Mouse (Mus musculus): ENCODE data around the gene Prn. TPM values are rescaled to one million over a fixed set of nuclear protein-coding genes. Genes with fewer than 3 reads are reported as not detected.

The Prn gene
- polyA plus RNA-seq, 1 experiment from 2014 or later = not detected

DNA sequence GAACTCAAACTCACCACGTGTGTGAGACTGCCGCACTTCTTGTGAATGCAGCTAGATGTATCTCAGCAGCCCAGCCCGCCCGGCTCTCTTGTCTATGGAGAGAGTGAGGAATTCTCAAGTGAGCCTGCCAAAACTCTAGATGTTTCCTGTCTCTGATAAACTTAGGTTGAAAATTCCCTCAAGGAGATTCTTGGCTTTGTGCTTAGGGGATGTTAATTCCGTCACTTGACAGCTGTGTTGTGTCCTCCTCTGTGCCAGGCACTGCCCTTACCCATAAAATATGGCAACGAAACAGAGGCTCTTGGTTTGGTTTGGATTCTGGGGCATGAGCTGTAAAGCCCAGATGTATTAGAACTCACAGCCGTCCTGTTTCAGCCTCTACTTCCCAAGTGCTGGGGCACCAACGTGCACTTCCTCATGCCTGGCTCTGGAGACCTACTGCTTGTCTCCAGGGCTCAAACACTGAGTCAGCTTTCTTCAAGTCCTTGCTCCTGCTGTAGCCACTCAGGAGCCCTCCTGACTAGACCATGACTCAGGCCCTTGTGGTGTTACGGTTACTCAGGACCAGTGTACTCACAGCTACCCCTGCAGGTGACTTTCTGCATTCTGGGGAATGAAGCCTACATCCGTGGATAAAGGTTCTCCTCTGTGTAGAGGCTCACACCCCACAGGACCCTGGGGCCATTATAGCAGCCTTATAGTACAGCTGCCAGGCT, 25.8 kb downstream of the Prn start:
- Histone ChIP-seq H3K27me3 (no peaks in the 10 kb centered on the region), H3K9ac (no peak overlapping the region), H3K36me3 (peaks cover 11% of the 10 kb centered on the region; the same call in 1 of the 2 replicates), H3K4me3 (no peak overlapping the region), H3K4me1 (replicated peaks) (peaks cover 20% of the 10 kb centered on the region), H3K4me2 (no peak overlapping the region), H3K9me3 (replicated peaks) (no peaks in the 10 kb centered on the region), H3K27ac (peak overlapping the region; percentile 65)
- peak; percentile 68 for ATAC-seq (replicated peaks; ENCODE audit: insufficient number of reproducible peaks, insufficient read depth, low FRiP score, low read depth)
- WGBS = 37% methylated on average over 10 of the region's 10 CpGs

DNA sequence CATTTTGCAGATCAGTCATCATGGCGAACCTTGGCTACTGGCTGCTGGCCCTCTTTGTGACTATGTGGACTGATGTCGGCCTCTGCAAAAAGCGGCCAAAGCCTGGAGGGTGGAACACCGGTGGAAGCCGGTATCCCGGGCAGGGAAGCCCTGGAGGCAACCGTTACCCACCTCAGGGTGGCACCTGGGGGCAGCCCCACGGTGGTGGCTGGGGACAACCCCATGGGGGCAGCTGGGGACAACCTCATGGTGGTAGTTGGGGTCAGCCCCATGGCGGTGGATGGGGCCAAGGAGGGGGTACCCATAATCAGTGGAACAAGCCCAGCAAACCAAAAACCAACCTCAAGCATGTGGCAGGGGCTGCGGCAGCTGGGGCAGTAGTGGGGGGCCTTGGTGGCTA, 26.7 kb downstream of the Prn start:
- 97% methylated on average over 10 of the region's 10 CpGs for WGBS
- Histone ChIP-seq H3K36me3 (peaks cover 11% of the 10 kb centered on the region; the same call in 1 of the 2 replicates), H3K9ac (no peak overlapping the region), H3K4me2 (no peak overlapping the region), H3K9me3 (replicated peaks) (no peaks in the 10 kb centered on the region), H3K27me3 (no peaks in the 10 kb centered on the region), H3K4me1 (replicated peaks) (peaks cover 18% of the 10 kb centered on the region), H3K27ac (no peak overlapping the region), H3K4me3 (no peak overlapping the region)
- no peak for ATAC-seq (replicated peaks; ENCODE audit: insufficient number of reproducible peaks, insufficient read depth, low FRiP score, low read depth)

DNA sequence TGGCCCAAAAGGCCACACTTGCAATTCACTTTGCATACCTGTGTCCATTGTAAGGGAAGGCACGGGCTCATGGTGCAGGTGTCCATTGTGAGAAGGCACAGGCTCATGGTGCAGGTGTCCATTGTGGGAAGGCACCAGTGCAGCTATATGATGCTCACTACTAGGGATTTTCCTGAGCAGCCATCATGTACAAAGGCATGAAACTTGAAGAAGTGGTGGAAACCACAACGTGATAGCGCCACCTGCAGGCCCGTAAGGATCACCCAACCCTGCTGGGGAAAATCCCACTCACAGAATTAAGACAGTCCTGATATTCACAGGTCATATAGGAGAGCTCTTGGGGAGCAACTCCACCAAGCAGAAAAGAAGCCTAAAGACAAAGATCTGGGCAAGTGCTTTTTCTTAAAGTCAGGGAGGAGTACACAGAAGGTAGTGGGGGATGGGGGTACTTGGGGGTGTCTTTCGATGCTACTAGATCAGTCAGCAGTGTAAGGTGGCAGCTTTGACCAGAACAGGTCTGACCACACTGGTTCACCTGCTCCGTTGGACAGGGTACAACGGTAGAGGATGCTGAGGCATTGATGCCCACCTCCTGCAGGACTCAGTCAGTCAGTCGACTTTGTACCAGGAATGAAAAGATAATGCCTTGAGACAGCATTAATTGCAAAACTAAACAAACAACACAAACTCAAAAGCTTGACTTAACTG, 29.8 kb downstream of the Prn start:
- Histone ChIP-seq H3K4me3 (no peak overlapping the region), H3K4me2 (no peak overlapping the region), H3K27me3 (no peaks in the 10 kb centered on the region), H3K4me1 (replicated peaks) (peaks cover 11% of the 10 kb centered on the region), H3K36me3 (peaks cover 11% of the 10 kb centered on the region; the same call in 1 of the 2 replicates), H3K9ac (no peak overlapping the region), H3K27ac (no peak overlapping the region), H3K9me3 (replicated peaks) (no peaks in the 10 kb centered on the region)
- WGBS = 45% methylated on average over 8 of the region's 8 CpGs
- ATAC-seq (replicated peaks; ENCODE audit: insufficient number of reproducible peaks, insufficient read depth, low FRiP score, low read depth) = no peak

DNA sequence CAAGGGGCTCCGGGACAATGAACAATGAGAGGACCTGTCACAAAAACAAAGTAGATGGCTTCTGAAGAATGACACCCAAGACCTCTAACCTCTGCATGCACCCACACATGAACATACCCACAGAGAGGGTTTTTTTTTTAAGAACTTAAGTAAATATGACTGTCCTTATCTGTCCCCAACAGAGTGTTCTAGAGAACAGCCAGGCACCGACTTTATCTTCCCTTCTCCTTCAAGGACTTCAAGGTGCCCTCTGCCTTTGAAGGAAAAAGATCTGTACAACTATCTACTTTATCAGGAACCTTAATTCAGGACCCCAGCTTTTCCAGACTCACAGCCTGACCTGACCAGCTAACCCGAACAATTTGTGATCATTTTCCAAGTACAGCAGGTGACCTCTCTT, 30.7 kb downstream of the Prn start:
- Histone ChIP-seq H3K36me3 (peaks cover 11% of the 10 kb centered on the region; the same call in 1 of the 2 replicates), H3K27ac (no peak overlapping the region), H3K4me3 (no peak overlapping the region), H3K9me3 (replicated peaks) (no peaks in the 10 kb centered on the region), H3K27me3 (no peaks in the 10 kb centered on the region), H3K4me1 (replicated peaks) (peaks cover 11% of the 10 kb centered on the region), H3K9ac (no peak overlapping the region), H3K4me2 (no peak overlapping the region)
- WGBS = 46% methylated on average over 3 of the region's 3 CpGs
- no peak for ATAC-seq (replicated peaks; ENCODE audit: insufficient number of reproducible peaks, insufficient read depth, low FRiP score, low read depth)

DNA sequence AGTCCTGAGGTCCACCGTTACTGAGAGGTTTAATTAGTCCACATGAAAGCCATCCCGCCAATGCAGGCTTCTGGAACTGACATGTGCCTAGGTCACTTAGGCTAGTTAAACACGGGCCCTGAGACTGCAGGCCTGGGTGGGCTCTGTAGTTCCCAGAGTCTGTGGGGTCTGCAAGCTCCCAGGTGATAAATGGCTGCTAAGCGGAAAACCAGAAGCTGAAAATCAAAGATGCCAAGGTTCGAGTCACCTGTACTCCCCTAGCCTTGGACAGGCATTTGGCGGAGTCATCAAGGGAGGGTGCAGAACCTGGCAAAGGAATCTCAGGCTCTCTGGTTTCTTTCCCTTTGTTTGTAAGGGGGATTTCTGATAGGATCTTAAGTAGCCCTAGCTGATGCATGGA, 31.7 kb downstream of the Prn start:
- Histone ChIP-seq H3K4me2 (no peak overlapping the region), H3K4me1 (replicated peaks) (peaks cover 7% of the 10 kb centered on the region; the same call in 1 of the 2 replicates), H3K4me3 (no peak overlapping the region), H3K9ac (no peak overlapping the region), H3K27me3 (no peaks in the 10 kb centered on the region), H3K36me3 (peaks cover 8% of the 10 kb centered on the region; the same call in 1 of the 2 replicates), H3K27ac (no peak overlapping the region), H3K9me3 (replicated peaks) (no peaks in the 10 kb centered on the region)
- WGBS = 84% methylated on average over 6 of the region's 6 CpGs
- no peak for ATAC-seq (replicated peaks; ENCODE audit: insufficient number of reproducible peaks, insufficient read depth, low FRiP score, low read depth)

DNA sequence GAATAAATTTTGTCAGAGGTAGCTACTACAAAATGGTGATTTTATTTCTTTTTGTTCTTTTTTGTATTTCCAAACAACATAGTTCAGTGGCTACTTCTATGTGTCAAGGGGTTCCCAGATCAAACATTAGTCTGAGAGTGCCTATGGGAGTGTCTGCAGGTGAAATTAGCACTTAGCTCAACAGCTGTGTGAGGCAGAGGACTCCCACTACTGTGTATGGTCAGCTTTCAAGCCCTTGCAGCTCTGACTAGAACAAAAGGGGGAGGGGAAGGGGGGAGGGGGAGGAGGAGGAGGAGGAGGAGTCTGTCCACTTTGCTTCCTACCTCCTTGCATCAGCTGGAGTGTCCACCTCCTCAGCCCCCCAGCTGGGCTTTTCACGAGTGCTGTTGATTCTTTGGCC, 34.6 kb downstream of the Prn start:
- Histone ChIP-seq H3K9ac (no peak overlapping the region), H3K4me1 (replicated peaks) (peaks cover 7% of the 10 kb centered on the region; the same call in 1 of the 2 replicates), H3K36me3 (no peaks in the 10 kb centered on the region), H3K4me2 (no peak overlapping the region), H3K27ac (no peak overlapping the region), H3K27me3 (no peaks in the 10 kb centered on the region), H3K9me3 (replicated peaks) (no peaks in the 10 kb centered on the region), H3K4me3 (no peak overlapping the region)
- ATAC-seq (replicated peaks; ENCODE audit: insufficient number of reproducible peaks, insufficient read depth, low FRiP score, low read depth) = no peak
- 44% methylated on average over 1 of the region's 1 CpGs for WGBS

DNA sequence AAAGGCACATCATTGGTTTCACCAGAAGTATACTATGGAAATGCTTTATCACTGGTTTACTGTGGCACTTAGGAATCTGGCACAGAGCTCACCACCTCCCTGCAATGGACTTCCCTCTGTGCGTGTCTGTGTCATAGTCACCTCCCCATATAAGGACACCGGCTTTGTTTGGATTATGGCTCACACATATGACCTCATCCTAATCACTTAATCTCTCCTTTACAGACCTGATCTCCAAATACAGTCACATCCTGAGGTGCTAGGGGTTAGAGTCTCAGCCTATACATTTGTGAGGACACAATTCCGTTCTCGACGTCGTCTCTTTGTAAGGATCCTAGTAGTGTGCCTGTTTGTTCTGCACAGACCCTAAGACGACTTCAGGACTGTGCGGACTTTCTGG, 35.5 kb downstream of the Prn start:
- no peak overlapping the region for H3K4me3 ChIP-seq
- 57% methylated on average over 8 of the region's 8 CpGs for WGBS
- H3K27me3 ChIP-seq = no peaks in the 10 kb centered on the region
- ATAC-seq (replicated peaks; ENCODE audit: insufficient number of reproducible peaks, insufficient read depth, low FRiP score, low read depth) = peak; percentile 68
- peaks cover 10% of the 10 kb centered on the region for H3K4me1 ChIP-seq (replicated peaks)
- H3K4me2 ChIP-seq = no peak overlapping the region
- H3K36me3 ChIP-seq = no peaks in the 10 kb centered on the region
- H3K27ac ChIP-seq = peak overlapping the region; percentile 16; the same call in 1 of the 2 replicates
- no peak overlapping the region for H3K9ac ChIP-seq
- no peaks in the 10 kb centered on the region for H3K9me3 ChIP-seq (replicated peaks)

DNA sequence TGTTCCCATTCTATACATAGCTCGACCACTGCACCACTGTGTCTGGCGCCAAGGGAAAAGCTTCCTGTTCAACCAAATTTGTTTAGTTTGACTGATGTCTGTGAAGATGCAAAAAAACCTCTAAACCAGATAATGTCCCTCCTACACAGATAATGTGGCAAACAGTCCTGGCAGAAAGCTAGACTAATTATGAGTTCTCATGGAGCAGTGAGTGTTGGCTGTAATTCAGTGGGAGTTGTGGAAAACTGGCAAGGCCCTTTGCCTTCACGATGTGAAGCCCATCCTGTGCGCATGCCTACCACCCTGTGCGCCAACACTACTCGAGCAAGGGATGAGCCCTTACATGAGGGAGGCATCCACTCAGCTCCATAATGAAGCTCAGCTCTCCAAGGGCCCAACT, 36.0 kb downstream of the Prn start:
- Histone ChIP-seq H3K9me3 (replicated peaks) (no peaks in the 10 kb centered on the region), H3K27ac (no peak overlapping the region), H3K4me3 (no peak overlapping the region), H3K4me1 (replicated peaks) (peaks cover 16% of the 10 kb centered on the region), H3K27me3 (no peaks in the 10 kb centered on the region), H3K4me2 (no peak overlapping the region), H3K9ac (no peak overlapping the region), H3K36me3 (no peaks in the 10 kb centered on the region)
- no peak for ATAC-seq (replicated peaks; ENCODE audit: insufficient number of reproducible peaks, insufficient read depth, low FRiP score, low read depth)
- WGBS = 74% methylated on average over 6 of the region's 6 CpGs

DNA sequence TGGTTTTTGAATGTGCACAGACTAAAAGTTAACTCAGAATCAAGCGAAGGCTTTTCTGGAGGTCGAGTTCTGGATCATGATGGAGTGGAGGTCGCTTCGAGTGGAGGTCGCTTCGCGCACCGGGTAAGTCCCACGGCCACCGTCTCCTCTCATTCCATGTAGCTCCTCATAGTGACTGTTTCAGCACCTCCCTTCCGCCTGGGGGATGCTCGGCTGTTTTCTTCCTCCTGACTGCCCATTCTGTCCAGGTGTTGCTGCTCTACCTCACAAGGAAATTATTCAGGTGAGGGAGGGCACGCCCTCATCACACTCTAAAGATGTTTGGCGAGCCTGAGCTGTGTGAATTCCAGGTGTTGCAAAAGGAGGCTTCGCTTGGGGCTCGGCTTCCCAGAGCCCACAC, 36.6 kb downstream of the Prn start:
- Histone ChIP-seq H3K27ac (no peak overlapping the region), H3K4me2 (no peak overlapping the region), H3K27me3 (no peaks in the 10 kb centered on the region), H3K4me1 (replicated peaks) (peaks cover 16% of the 10 kb centered on the region), H3K9me3 (replicated peaks) (no peaks in the 10 kb centered on the region), H3K36me3 (no peaks in the 10 kb centered on the region), H3K4me3 (no peak overlapping the region), H3K9ac (no peak overlapping the region)
- ATAC-seq (replicated peaks; ENCODE audit: insufficient number of reproducible peaks, insufficient read depth, low FRiP score, low read depth) = no peak
- 87% methylated on average over 16 of the region's 16 CpGs for WGBS

DNA sequence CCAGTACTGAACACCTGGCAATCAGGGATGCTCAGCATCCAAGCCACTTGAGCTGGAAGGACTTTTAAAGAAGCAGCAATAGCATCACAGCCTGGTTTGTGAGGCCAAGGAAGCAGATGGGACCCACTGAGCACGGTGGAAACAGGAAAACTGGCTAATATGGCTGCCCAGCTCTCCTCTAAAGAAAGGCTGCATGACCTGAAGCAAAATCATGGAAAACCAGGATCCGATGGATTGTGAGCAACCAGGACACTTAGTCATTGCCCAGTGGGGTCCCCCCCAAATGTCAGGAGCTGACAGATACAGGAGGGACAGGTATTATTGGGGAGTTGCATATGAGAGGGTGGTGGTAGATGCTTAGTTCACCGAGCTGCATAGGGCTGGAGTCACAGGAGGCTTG, 38.4 kb downstream of the Prn start:
- H3K9ac ChIP-seq = no peak overlapping the region
- no peak overlapping the region for H3K4me2 ChIP-seq
- no peak overlapping the region for H3K4me3 ChIP-seq
- no peak overlapping the region for H3K27ac ChIP-seq
- H3K36me3 ChIP-seq = no peaks in the 10 kb centered on the region
- no peak for ATAC-seq (replicated peaks; ENCODE audit: insufficient number of reproducible peaks, insufficient read depth, low FRiP score, low read depth)
- H3K4me1 ChIP-seq (replicated peaks) = peaks cover 25% of the 10 kb centered on the region
- 78% methylated on average over 3 of the region's 3 CpGs for WGBS
- H3K27me3 ChIP-seq = peaks cover 9% of the 10 kb centered on the region; the same call in 1 of the 2 replicates
- no peaks in the 10 kb centered on the region for H3K9me3 ChIP-seq (replicated peaks)

DNA sequence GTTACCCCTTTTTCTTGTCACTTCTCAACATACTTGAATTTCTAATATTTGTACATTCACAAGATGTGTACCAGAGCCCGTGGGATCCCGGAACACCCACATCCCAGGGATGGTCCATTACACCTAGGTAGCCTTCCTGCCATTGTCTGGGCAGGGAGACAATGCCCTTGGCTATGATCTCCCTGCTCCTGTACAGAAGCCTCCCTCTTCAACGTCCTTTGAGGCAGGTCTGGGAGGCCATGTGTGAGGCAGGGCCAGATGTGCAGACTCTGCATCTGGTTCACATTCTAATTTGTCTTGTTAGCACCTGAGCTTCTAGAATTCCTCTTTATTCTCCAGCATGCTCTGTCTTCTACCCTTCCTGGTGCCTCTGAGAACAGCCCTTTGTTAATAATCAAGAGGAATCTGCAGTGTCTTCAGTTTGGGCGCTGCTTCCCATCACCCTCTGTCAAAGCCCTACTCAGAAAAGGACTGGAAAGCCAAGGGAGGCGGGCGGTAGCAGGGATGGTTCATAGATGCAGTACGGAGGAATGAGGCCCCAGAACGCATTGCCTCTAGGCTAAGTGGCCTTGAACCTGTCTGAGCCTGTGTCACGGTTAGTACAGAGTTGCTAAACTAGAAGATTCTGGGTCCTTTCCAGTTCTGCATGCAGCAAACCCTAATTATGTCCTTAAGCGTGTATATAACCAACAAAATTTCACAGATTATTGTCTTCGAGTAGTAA, 39.3 kb downstream of the Prn start:
- H3K4me1 ChIP-seq (replicated peaks) = peaks cover 32% of the 10 kb centered on the region
- no peak overlapping the region for H3K9ac ChIP-seq
- peaks cover 14% of the 10 kb centered on the region; the same call in 1 of the 2 replicates for H3K27me3 ChIP-seq
- no peak for ATAC-seq (replicated peaks; ENCODE audit: insufficient number of reproducible peaks, insufficient read depth, low FRiP score, low read depth)
- no peak overlapping the region for H3K4me2 ChIP-seq
- no peaks in the 10 kb centered on the region for H3K36me3 ChIP-seq
- H3K9me3 ChIP-seq (replicated peaks) = no peaks in the 10 kb centered on the region
- H3K4me3 ChIP-seq = no peak overlapping the region
- WGBS = 65% methylated on average over 11 of the region's 11 CpGs
- no peak overlapping the region for H3K27ac ChIP-seq

All from heart, embryonic 15.5 days (tissue).